Mouse (Mus musculus): ENCODE data around the gene Slc46a1. TPM values are rescaled to one million over a fixed set of nuclear protein-coding genes. Genes with fewer than 3 reads are reported as not detected.

Gene Slc46a1
- 1 to 10 TPM; 1.6 to 2.8 TPM for total RNA-seq (2021)
- long read RNA-seq, experiment 1, partial matches to known transcripts, result 0 of 1 reads
- long read RNA-seq, experiment 1, other reads (novel, unspliced or antisense), result 0 of 1 reads
- long read RNA-seq, experiment 2, partial matches to known transcripts, result 0 of 5 reads
- long read RNA-seq, experiment 2, other reads (novel, unspliced or antisense), result 1 of 5 reads

DNA sequence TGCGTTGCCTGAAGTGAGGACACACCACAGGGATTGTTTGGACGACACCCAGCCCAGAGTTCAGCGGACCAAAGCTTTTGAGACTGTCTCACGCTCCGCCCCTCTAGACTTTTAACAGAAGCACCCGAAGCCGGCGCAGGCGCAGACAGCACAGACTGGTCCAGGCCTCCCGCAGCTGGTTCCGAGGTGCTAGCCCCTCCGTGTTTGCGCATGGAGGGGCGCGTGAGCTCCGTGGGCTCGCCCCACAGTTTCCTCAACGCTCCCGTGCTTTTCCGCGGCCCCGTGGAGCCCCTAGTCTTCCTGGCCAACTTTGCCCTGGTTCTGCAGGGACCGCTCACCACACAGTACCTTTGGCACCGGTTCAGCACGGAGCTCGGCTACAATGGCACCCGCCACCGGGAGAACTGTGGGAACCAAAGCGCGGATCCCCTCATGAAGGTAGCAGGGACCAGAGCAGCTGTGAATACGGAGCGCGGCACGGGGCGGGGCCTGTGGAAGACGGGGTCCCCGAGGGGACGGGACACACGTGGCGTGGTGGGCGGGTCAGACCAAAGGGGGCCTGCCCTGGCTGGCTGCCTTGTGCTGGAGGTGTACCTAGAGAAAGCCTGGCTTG, at the start of gene Slc46a1:
Gene Slc46a1, plus strand, starts transcription at position 130 of the 613 bp plus-strand sequence.
- peak; percentile 91 for DNase-seq

DNA sequence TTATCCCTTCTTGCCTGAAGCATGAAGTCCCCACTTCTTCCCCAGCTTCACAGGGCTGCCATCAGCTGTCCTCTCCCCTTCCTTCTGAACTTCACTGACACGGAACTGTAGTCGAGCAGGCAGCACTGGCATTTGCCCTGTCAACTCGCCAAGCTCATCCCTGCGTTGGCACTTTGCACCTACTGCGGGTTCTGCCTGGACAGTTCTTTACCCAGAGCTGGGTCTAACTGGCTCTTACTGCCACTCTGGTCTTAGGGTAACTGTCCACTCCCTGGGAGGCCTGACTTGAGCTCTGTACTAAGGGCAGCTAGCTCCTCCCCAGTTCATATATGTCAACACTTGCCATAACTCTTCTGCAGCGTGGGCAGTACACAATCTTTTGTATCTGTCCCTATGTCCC, 48.6 kb upstream of the Slc46a1 start:
- no peak for DNase-seq

DNA sequence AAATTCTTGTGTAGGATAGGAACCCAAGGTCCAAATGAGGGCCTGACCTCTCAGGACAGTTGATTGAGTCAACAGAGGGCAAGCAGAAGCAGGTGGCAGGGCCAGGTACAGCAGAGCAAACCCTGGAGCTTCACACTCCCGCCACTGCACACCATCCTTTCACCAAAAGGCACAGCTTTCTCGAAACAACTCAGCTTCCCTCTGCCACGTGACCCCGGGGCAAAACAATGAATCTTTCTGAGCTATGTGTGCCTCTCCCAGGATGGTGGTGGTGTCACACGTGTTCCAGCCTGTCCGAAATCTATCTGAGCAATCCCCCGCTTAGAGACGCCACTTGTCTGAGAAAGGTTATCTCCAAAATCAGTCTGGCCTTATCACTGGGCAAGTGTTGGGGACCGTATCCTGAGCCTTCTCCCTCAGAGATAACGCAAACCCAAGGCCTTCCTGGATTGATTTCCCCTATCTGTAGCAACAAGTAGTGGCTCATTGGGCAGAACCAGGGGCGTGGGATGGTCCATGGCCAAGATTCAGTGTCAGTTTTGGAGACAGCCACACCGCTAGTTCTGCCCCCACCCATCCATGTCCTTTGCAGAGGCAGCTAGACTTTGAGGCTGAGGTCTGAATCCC, 45.1 kb upstream of the Slc46a1 start:
- no peak for DNase-seq

DNA sequence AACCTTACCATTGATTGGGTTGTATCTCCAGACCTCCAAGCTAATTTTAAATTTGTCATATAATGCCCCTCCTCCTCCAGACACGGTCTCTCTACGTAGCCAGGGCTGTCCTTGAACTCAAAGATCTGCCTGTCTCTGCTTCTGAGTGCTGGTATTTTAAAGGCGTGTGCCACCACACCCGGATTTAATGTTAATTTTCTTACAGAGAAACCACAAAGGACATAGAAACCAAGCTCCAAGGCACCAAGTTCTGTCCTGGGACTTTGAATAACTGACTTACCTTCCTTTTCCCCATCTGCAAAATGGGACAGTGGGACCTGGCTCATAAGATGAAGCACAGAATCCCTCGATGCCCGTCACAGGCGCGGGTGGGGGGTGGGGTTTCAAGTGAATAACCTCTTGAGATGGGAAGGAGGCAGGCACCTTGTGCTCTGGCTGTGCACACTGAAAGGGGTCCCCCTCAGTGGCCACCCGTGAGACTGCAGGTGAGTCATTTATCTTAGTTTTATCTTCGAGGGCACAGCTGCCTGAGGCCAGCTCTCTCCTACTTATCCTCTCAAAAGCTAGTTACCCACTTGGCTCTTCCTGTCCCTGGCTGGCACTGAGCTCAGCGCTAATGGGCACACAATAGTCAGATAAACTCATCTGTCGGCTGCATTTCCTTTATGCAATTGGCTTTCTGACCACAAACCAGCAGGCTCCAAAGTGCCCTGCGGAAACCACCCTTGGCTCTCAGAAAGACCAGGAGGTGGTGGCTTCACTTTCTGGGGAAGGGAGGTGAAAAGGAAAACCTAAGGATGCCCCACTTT, 44.1 kb upstream of the Slc46a1 start:
- no peak for DNase-seq

DNA sequence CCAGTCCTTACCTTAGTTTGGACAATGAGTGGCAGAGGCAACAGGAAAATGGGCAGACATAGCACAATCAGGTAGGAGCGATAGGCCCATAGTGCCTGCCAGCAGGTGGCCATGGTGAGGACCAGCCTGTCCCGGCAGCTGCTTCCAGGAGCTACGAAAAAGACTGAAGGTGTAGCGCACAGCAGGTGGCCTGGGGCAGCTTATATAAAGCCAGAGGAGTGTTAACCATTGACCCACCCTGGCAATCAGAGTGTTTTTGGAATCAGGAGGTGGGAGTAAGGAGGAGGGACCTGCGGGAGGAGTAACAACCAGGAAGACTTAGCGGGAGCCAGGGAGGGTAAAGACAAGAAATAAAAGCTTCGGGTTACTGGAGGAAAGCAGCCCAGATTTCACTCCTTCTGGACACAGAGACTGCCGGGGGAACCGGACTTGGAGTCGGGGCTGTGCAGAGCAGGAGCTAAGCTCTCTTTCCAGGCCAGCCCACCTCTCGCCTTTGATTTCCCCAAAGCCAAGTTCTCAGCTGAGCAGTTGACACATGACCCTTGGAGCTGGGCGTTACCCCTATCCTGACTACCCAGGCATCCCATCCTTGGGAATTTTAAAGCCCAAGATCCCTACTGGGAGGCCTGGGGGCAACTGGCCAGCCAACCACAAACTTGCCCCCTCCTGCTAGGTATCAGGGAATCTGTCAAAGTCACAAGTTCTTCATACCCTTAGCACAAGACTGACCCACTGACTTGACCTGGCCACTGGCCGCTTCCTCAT, 43.3 kb upstream of the Slc46a1 start, which contains the start of gene Slc13a2:
Gene Slc13a2, minus strand, starts transcription at position 163 of the 765 bp plus-strand sequence.
- no peak for DNase-seq

DNA sequence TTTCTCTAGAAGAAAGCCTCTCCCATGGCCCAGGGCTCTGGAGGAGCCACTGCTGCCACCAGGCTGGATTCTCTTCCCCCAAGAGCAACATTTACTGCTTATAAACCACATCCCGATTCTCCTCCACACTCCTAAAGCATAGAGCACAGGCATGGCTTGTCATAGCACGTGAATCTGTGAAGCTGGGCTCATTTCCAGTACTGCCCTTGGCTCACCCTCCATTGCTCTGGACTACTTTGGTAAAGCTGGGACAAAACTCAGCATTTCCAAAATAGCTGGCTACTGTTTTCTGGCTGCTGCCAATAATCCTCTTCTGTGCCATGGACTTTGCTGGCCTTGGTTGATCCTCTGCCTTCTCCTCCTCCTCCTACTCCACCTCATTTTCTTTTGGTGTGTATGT, 41.1 kb upstream of the Slc46a1 start:
- DNase-seq, result no peak

DNA sequence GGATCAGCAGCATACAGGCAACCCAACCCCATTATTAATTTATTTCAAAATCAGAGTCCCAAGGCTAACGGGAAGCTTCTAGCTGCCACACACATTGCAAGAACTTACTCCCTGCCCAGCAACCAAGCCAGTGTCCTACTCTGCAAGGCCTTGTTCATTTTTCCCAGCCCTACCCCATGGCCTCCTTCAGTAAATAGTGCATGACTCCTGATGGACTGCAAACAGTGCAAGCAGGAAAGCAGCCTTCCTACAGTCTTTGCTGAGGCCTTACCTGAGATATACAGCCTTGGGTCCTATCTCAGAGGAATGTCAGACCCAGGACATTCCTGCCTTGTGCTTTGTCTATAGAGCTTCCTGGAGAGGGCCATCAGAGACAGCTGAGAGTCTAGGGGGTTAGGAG, 39.9 kb upstream of the Slc46a1 start:
- DNase-seq, result no peak

DNA sequence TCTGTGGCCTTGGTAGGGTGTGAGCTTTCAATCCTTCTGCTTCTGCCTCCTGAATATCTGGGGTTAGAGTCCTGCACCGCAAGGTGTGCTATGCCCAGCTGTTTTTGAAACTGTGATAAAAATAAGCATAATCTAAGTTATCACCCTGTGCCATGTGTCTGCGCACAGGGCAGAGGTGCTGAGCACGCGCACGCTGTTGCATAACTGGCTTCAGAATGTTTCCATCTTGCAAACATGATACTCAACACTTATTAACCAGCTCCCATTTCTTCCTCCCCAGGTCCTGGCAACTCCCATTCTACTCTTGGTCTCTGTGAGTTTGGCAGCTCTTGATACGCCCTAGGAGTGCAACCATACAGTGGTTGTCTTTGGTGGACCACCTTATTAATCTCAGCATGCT, 37.8 kb upstream of the Slc46a1 start:
- DNase-seq, result no peak

DNA sequence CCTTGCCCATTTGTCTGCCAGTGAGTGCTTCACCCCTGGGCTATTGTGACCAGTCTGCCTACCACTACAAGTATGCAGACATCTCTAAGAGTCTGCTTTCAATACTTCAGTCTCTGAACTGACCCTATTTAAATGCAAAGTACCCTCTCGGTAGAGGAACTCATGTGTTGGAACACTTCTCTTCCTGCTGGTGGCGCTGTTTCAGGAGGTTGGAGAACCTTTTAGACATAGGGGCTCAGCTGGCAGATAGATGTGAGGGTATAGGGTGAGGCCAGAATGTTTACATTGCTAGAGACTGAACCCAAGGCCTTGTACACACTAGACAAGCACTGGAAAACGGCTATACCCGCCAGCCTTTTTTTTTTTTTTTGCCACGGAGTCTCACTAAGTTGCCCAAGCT, 37.2 kb upstream of the Slc46a1 start:
- no peak for DNase-seq

DNA sequence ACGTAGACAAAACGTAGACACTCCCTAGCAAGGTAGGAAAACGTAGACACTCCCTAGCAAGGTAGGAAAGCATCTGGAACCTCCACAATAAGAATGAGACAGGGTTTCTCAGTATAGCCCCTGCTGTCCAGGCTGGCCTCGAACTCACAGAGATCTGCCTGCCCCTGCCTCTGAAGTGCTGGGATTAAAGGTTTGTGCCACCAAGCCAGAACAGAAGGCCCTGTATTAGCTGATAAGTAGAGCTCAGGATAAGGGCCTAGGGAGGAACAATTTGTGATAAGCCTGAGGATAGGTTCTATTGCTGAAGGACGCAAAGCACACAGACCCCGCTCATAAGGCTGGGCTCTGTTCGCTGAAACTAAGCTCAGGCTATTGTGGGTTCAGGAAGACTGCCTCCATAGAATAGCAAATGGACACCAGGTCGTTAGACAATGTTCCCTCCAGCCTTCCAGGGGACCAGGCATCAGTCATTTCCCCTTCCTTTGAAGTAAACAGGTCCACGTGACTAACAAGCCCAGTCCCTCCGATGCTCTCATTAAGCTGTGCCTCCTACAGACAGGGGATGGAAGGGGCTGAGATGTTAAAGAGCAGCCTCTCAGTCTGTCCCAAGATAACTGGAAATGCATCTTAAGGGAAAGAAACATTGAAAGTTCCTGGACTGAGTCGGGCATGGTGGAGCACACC, 35.2 kb upstream of the Slc46a1 start:
- no peak for DNase-seq

DNA sequence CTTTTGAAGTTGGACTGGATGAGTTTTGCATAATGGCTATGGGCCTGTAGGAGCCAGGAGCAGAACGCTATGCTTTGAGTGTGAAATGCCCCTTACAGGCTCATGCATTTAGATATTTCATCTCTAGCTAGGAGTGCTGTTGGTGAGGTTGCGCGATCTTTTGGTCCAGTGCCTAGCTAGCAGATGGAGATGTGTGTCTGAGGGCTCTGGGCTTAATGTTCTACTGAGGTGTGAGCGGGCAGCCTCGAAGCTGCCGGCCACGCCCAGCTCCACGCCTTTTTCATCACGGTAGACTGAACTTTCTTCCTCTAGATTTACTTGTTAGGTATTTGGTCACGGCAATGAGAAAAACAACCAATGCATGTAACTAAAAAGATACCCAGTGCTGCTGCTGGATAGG, 34.3 kb upstream of the Slc46a1 start:
- DNase-seq, result no peak

DNA sequence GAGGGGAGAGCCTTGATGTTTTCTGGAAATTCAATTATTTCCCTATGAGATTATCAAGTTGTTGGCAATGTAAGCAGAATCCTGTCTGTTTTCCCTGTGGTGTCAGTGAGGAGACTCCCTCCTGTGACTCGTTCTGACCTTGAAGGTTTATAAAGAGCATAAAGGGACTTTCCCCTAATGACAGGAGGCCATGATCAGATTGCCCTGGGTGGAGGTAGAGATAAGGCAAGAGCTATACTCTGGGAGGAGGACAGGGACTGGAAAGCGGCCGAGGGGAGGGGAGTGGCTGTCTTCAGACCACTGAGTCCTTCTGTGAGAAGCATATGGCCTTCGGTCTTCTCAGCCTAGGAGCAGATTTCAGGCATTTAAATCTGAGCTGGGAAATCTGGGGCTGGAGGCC, 31.4 kb upstream of the Slc46a1 start:
- DNase-seq, result no peak

DNA sequence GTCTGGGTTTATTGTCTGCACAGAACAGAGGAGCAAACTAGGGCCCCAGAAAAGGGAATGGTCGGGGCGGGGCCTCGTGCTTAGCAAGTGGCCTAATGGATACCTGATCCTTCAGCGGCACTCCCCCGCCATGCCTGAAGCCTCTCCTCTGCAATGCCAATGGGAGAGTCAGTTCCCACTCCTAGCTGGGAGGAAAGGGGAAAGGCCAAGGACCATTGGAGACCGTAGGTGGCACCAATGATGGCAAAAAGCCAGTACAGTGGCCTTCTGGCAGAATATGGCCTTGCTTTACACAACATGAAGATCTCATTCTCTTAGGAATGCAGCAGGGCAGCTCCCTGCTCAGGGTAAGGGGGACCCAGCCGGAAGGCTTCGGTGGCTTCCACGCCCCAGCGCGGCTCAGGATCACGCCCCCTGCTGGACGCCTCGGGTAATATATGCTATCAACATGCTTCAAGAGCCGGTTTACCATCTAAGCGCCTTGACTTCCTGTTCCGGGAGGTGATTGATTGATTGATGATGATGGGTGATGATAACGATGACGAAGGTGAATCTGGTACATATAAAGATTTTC, 29.6 kb upstream of the Slc46a1 start:
- DNase-seq, result peak; percentile 45

DNA sequence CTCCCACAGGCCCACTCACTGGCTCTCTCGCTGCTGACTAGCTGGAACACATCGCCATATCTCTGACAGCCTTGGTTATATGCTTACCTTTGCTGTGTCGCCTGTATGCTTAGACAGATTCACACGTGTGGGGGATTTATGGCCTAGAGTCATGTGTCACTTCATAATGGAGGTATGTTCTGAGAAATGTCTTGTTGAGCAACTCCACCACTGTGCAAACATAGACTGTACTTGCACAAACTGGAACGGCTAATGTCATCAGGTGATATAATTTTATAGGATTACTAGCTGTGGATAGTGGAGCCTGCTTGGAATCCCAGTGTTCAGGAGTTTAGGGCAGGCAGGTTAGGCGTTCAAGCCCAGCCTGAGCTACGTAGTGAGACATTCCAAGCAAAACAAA, 28.3 kb upstream of the Slc46a1 start:
- DNase-seq, result no peak

DNA sequence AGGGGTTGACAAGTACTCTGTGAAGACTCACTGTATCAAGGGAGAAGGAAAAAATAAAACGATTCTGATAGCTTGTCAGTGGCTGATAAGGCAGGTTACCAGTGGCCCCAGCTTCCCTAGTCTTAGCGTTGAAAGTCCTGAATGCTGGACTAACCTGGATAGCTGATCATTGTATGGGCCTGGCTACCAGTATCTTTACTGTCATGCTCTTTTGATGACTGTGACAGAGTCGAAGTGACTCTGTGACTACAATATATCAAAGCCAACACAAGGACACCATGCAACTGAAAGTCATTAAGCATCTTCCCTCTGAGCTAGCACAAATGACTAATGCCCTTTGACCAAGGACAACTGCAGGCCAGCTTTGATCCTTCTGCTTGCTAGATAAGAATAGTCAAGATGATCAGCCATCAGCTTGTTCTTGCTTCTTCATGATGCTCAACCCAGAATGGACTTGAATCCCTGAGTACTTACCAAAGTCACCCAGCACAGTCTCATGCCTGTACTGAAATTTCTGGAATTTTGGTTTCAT, 27.0 kb upstream of the Slc46a1 start:
- DNase-seq, result no peak

DNA sequence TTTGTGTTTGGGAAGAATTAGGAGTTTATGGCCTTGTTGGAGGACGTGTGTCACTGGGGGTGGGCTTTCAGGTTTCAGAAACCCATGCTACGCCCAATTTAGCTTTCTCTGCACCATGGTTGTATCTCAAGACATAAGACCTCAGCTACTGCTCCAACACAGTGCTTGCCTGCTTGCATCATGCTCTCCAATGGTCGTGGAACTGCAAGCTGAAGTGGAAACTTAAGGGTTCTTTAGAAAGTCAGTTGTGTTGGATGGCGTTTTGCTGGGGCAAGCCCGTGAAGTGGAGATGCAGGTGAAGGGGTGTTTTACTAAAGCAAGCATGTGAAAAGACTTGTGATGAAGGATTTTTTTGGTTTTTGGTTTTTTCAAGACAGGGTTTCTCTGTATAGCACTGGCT, 22.4 kb upstream of the Slc46a1 start:
- no peak for DNase-seq

DNA sequence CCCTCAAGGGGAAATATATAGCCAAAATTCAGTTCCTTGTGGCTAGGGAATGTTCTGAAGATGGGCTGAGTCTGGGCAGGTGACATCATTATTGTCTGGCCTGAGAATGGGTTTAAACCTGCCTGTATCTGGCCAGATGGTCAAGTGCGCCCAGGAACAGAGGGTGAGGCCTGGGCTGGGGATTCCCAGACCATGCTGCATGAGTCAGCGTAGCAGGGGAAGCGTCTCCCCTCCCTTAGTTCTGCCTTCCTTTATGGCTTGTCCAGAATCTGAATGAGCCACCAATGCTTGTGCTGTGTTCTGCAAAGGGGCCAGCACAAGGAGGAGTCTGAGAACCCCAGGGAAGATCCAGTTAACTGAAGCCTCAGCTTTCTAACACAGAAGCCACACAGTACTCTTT, 18.3 kb upstream of the Slc46a1 start:
- no peak for DNase-seq

DNA sequence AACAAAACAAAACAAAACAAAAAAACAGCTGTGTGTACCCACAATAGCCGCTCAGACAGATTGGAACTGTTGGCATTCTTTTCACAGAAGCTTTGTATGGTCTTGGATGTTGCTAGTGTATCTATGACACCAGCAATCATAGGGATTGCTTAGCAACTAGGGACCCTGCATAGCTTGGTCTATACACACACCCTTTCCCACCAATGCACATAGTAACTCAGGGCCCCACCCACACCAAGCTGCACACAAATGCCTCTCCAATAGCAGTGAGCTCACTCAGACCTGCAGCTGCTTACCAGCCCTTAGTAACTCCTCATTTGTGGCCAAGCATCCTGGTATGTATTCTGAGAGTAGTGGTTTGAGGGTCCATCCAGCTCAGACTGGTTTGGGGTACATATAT, 17.3 kb upstream of the Slc46a1 start:
- no peak for DNase-seq

DNA sequence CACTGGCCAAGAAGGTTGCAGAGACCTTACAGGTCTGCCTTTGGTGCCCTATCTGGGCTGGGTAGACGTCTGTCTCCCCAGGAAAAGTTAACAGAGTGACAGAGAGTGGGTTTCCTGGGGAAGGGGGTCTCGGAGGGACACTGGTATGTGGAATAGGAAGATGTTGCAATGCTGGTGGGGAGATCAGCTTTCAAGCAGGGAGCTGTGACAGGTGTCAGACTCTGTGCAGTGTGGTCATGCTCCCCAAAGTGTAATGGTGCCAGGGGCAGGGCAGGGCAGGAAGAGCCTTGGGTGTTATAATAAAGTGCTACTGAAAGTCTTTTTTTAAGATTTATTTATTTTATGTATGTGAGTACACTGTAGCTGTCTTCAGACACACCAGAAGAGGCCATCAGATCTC, 15.2 kb upstream of the Slc46a1 start:
- DNase-seq, result no peak

DNA sequence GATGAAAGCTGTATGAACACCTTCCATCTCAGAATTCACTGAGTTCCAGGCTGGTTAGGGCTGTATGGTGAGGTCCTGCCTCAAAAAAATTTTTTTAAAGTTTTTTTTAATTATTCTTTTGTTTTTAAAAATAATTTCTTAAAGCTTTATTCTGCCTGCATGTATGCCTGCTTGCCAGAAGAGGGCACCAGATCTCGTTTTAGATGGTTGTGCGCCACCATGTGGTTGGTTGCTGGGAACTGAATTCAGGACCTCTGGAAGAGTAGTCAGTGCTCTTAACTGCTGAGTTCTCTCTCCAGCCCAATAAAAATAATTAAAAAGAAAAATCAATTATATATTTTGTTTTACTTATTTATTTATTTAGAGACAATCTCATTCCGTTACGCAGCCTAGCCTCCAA, 11.8 kb upstream of the Slc46a1 start:
- DNase-seq, result peak; percentile 68

DNA sequence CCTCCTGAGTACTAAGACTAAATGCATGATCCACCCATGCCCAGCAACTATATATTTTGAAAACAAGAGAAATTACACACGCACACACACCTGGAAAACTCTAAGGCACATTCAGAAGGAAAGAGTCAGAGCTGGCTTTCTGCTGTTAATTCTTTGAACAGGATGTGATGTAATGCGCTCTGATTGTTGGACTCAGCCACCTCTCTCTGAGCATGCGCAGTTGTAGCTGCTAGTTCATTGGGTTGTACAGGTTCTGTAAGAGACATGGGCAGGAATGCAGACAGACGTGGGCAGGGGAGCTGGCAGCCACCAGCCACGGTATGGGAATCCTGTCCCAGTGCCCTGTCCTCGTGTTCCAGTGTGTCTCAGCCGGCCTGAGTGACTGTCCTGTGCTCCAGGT, 11.2 kb upstream of the Slc46a1 start:
- DNase-seq, result no peak

Data from gastrocnemius, postnatal 10 days (tissue).